Mouse (Mus musculus) testis, adult 2 months (tissue): ENCODE results near the gene Kif20b. TPM values are rescaled to one million over a fixed set of nuclear protein-coding genes. Genes with fewer than 3 reads are reported as not detected.

ENCODE experiments used
- H3K27ac ChIP-seq: fragments of 200-500 bp; 2 replicates; pipeline ENCODE4 v1.5.1; 2012; ENCODE audit warnings: low read depth, low read length; ENCODE audit not compliant: control insufficient read depth, insufficient read depth
- H3K27me3 ChIP-seq: fragments of 200-500 bp; 2 replicates; pipeline ENCODE4 v1.6.1; 2012; ENCODE audit warnings: mild to moderate bottlenecking, low read length, moderate library complexity; ENCODE audit not compliant: control insufficient read depth, insufficient read depth
- H3K36me3 ChIP-seq: fragments of 200-500 bp; 2 replicates; pipeline ENCODE4 v1.6.1; 2012; ENCODE audit warnings: mild to moderate bottlenecking, low read length; ENCODE audit not compliant: control insufficient read depth, insufficient read depth
- H3K4me1 ChIP-seq: fragments of 200-500 bp; 2 replicates; pipeline ENCODE4 v1.6.1; 2012; ENCODE audit warnings: low read length; ENCODE audit not compliant: control insufficient read depth, insufficient read depth
- H3K4me3 ChIP-seq: fragments of 200-500 bp; 2 replicates; pipeline ENCODE4 v1.5.1; 2012; ENCODE audit warnings: low read depth, mild to moderate bottlenecking, low read length, moderate library complexity, mixed read lengths; ENCODE audit not compliant: control insufficient read depth
- CTCF ChIP-seq: fragments of 200-500 bp; IDR thresholded peaks from 2 replicates; pipeline ENCODE4 v1.5.1; 2012; ENCODE audit warnings: low read depth, mild to moderate bottlenecking, inconsistent platforms, low read length, moderate library complexity; ENCODE audit not compliant: control insufficient read depth, insufficient read depth, insufficient replicate concordance
- POLR2A ChIP-seq: fragments of 200-500 bp; IDR thresholded peaks from 2 replicates; pipeline ENCODE4 v1.6.1; 2012; ENCODE audit warnings: low read depth, mild to moderate bottlenecking, inconsistent platforms, low read length, moderate library complexity; ENCODE audit not compliant: control insufficient read depth
- polyA plus RNA-seq: library from polyadenylated mRNA; depleted of rRNA; stranded (reverse); fragments of >200 nt; gene quantifications from 2 replicates; pipeline ENCODE4 v1.2.3, GENCODE M21; 2012

The Kif20b gene
- polyA plus RNA-seq, 1 experiment = 4.1 TPM

- Histone ChIP-seq H3K27me3 (no peaks in the 10 kb centered on the region), H3K27ac (no peak overlapping the region), H3K36me3 (no peaks in the 10 kb centered on the region), H3K4me3 (no peak overlapping the region), H3K4me1 (no peaks in the 10 kb centered on the region; the same call in 1 of the 2 replicates)
- TF ChIP-seq CTCF (no peak), POLR2A (no peak)
These were observed 1.6 kb upstream of the Kif20b start for GRCm38 (mm10) chr19:34920531-34920930.

- no peak for TF ChIP-seq CTCF
- TF ChIP-seq POLR2A = no peak
- peak overlapping the region; percentile 93; the same call in 1 of the 2 replicates for H3K4me3 ChIP-seq
- H3K27me3 ChIP-seq = no peaks in the 10 kb centered on the region
- no peaks in the 10 kb centered on the region; the same call in 1 of the 2 replicates for H3K4me1 ChIP-seq
- no peak overlapping the region; the same call in 1 of the 2 replicates for H3K27ac ChIP-seq
- no peaks in the 10 kb centered on the region for H3K36me3 ChIP-seq
These were observed 909 bp upstream of the Kif20b start for GRCm38 (mm10) chr19:34921253-34921651.

GRCm38 (mm10) chr19:34922603-34922963 lies 422 bp downstream of the Kif20b start:
- no peak for TF ChIP-seq POLR2A
- TF ChIP-seq CTCF = no peak
- H3K4me3 ChIP-seq = peak overlapping the region; percentile 93
- H3K36me3 ChIP-seq = no peaks in the 10 kb centered on the region
- no peaks in the 10 kb centered on the region; the same call in 1 of the 2 replicates for H3K4me1 ChIP-seq
- peak overlapping the region; percentile 68 for H3K27ac ChIP-seq
- H3K27me3 ChIP-seq = no peaks in the 10 kb centered on the region

- Histone ChIP-seq H3K4me1 (no peaks in the 10 kb centered on the region), H3K27me3 (no peaks in the 10 kb centered on the region), H3K36me3 (no peaks in the 10 kb centered on the region; the same call in 1 of the 2 replicates), H3K27ac (no peak overlapping the region), H3K4me3 (no peak overlapping the region)
- no peak for TF ChIP-seq CTCF
- no peak for TF ChIP-seq POLR2A
These were observed 25.0 kb downstream of the Kif20b start for GRCm38 (mm10) chr19:34947206-34947605.

- no peak overlapping the region for H3K4me3 ChIP-seq
- TF ChIP-seq POLR2A (no peak), CTCF (no peak)
- no peak overlapping the region for H3K27ac ChIP-seq
- H3K4me1 ChIP-seq = no peaks in the 10 kb centered on the region
- H3K36me3 ChIP-seq = peaks cover 1% of the 10 kb centered on the region; the same call in 1 of the 2 replicates
- no peaks in the 10 kb centered on the region for H3K27me3 ChIP-seq
These were observed 31.8 kb downstream of the Kif20b start for GRCm38 (mm10) chr19:34953842-34954541.

- Histone ChIP-seq H3K4me3 (no peak overlapping the region), H3K27ac (no peak overlapping the region), H3K4me1 (no peaks in the 10 kb centered on the region), H3K27me3 (no peaks in the 10 kb centered on the region), H3K36me3 (peaks cover 3% of the 10 kb centered on the region; the same call in 1 of the 2 replicates)
- TF ChIP-seq CTCF = no peak
- TF ChIP-seq POLR2A = no peak
These were observed 37.2 kb downstream of the Kif20b start for GRCm38 (mm10) chr19:34959369-34959768.

- H3K27ac ChIP-seq = no peak overlapping the region
- no peaks in the 10 kb centered on the region for H3K4me1 ChIP-seq
- H3K27me3 ChIP-seq = no peaks in the 10 kb centered on the region
- no peaks in the 10 kb centered on the region for H3K36me3 ChIP-seq
- TF ChIP-seq CTCF = no peak
- TF ChIP-seq POLR2A = no peak
- no peak overlapping the region for H3K4me3 ChIP-seq
These were observed 62.6 kb downstream of the Kif20b start for GRCm38 (mm10) chr19:34984742-34985141.

GRCm38 (mm10) chr19:34990443-34990842 lies 68.3 kb downstream of the Kif20b start:
- TF ChIP-seq POLR2A (no peak), CTCF (no peak)
- H3K27me3 ChIP-seq = no peaks in the 10 kb centered on the region
- H3K27ac ChIP-seq = no peak overlapping the region
- H3K4me1 ChIP-seq = no peaks in the 10 kb centered on the region
- H3K36me3 ChIP-seq = no peaks in the 10 kb centered on the region
- H3K4me3 ChIP-seq = no peak overlapping the region
